Mouse (Mus musculus) retina, embryonic 14.5 days (tissue): ENCODE measurements around the gene Pdhx.

Source experiments
- DNase-seq: peaks from one replicate; pipeline ENCODE4 v3.0.0-alpha.2; 2015; ENCODE audit warnings: low spot score

Pdhx gene

GRCm38 (mm10) chr2:103073219-103073982 is at the start of gene Pdhx, which contains the start of gene Apip:
Gene Pdhx, minus strand, starts transcription at chr2:103073513.
Gene Apip, plus strand, starts transcription at chr2:103073675.
- DNase-seq, result peak; percentile 100

DNA sequence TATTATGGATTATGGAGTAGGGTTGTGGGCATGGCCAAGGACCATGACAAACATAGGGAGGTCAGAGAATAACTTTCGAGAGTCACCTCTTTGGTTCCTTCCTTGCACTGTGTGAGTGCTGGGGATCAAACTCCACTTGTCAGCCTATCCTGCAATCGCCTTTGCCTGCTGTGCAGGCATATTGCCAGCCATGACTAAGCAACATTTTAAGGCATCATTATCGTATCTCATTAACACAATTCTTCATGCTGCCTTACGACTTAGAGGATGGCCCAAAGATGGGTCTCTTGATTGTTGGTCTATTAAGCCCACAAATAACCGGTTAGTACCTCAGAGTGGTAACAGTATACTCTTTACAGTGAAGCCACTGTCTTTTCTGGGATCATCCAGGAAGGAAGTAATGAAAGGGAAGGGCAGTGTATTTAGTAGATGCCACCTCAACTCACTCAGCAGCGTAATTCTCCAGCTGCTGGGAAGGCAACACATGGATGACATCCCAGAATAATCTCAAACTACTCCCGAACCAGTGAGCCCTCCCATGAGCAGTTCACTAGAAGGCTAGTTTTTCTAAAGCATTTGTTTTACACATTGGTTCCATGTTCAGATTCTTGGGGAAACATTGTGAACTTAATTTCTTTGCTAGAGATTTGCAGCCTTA is 46.0 kb upstream of the Pdhx start:
- DNase-seq, result no peak

- peak; percentile 45 for DNase-seq
These were observed 45.2 kb upstream of the Pdhx start for GRCm38 (mm10) chr2:103118324-103119196.

DNA sequence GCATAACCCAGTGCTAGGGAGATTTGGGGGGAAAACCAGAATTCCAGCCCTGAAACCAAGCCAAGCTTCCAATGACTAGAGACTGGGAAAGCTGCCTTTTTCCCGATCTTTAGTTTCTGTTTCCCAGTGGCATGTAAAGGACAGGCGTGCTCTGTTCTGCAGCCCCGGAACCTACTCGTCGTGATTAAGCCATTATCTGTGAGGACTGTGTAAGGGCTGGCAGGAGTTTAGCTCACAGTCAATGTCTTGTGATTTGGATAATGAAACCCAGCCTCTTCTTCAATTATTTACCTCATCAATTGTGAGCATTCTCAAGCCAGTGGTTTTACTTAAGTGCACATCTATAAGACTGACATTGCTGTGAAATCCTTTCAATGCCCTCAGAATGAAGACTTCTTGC is 43.9 kb upstream of the Pdhx start:
- DNase-seq, result no peak

GRCm38 (mm10) chr2:103111669-103112068 is 38.4 kb upstream of the Pdhx start:
- no peak for DNase-seq

DNA sequence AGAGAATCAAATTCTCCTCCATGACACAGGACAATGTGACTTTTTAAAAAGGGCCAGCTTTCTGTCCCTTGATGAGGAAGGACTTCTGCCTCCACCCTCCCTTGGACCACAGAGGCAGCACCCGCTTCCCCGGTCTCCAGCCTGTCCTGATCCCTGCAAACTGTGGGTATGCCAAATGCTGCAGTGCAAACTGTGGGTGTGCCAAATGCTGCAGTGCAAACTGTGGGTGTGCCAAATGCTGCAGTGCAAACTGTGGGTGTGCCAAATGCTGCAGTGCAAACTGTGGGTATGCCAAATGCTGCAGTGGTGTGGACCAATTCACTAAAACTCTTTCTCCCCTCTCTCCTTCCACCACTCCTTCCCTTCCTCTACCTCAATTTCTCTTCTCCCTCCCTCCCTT is 32.9 kb upstream of the Pdhx start:
- no peak for DNase-seq

DNA sequence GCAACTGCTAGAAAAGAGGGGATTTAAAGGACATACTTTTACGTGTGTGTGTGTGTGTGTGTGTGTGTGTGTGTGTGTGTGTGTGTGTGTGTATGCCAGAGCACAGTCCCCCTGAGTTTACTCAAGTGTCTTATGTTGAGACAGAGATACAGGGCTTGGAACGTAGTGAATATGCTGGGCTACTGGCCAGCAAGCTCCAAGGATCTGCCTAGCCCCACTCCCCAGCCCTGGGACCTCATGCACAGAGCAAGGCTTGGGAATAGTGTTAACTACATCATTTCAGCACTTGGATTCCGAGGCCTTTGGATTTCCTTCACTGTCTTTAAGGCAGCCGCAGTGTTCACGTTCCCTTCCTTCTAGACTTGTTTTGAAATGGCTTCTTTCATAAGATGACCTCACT is 29.3 kb upstream of the Pdhx start:
- DNase-seq, result no peak

GRCm38 (mm10) chr2:103089521-103089920 is 16.2 kb upstream of the Pdhx start:
- DNase-seq, result no peak

GRCm38 (mm10) chr2:103088099-103088498 is 14.8 kb upstream of the Pdhx start:
- DNase-seq, result no peak

DNA sequence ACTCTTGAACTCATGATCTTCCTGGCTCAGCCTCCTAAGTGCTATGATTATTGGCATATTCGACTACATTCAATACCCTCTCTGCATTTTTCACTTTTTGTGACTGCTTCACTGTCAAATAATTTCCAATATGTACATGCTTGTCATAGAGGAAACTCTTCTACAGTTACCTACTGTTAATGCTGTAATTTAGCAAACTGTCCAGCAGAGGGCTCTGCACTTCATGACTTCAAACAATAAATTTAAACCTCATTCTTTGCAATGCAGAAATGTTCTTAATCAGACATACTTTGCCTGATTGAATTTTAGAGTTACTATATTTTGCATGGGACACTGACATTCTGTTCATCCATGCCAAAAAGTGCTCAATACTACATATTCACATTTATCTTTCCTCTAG is 13.1 kb upstream of the Pdhx start:
- DNase-seq, result peak; percentile 82

- DNase-seq, result no peak
These were observed 12.3 kb upstream of the Pdhx start for GRCm38 (mm10) chr2:103085633-103086032.

GRCm38 (mm10) chr2:103084451-103084850 is 11.1 kb upstream of the Pdhx start:
- DNase-seq, result peak; percentile 68

- no peak for DNase-seq
These were observed 9.5 kb upstream of the Pdhx start for GRCm38 (mm10) chr2:103082853-103083252.

DNA sequence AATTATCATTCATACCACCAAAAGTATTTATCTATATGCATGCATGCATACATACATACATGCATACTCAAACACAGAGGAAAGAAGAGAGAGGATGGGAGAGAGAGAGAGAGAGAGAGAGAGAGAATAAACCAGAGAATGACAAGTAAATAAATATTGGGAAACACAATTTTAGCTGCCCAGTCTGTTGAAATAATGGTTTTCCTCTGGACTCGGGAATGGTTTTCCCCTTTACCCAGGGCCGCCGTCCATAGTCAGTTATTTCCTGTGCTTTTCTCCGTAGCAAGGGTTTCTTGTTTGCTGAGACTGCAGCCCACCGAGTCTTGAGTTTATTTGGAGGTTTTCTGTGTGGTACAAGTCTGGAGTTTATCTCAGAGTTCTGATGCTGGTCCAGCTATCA is 8.4 kb upstream of the Pdhx start:
- DNase-seq, result no peak

GRCm38 (mm10) chr2:103081117-103081516 is 7.8 kb upstream of the Pdhx start:
- DNase-seq, result no peak

GRCm38 (mm10) chr2:103070586-103070985 is 2.7 kb downstream of the Pdhx start:
- DNase-seq, result no peak

DNA sequence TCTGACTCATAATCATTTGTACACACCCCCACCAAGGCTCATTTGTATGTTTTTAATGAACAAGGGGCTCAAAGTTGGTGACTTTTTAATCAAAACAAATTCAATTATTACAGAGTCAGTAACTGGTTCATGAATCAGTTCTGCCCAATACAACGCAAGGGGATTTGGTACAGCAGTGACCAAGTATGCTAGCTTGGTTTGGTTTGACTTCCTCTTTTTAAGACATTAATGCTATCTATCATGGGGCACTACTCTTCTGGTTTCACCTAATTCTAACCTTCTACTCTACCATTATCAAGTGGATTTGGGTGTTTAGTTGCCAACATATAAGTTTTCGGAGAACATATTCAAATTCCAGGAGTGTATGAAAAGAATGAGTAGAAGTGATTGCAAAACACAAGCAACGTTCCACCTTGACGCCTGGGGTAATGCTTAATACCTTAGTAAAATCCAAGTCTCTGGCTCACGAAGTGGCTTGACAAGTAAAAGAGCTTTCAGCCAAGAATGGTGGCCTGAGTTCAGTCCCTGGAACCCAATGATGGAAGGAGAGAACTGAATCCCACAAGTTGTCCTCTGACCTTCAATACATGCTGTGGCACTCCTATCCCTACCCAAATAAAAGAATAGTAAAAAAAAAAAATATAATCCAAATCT is 3.4 kb downstream of the Pdhx start:
- DNase-seq, result no peak

GRCm38 (mm10) chr2:103068602-103069001 is 4.7 kb downstream of the Pdhx start:
- no peak for DNase-seq

DNA sequence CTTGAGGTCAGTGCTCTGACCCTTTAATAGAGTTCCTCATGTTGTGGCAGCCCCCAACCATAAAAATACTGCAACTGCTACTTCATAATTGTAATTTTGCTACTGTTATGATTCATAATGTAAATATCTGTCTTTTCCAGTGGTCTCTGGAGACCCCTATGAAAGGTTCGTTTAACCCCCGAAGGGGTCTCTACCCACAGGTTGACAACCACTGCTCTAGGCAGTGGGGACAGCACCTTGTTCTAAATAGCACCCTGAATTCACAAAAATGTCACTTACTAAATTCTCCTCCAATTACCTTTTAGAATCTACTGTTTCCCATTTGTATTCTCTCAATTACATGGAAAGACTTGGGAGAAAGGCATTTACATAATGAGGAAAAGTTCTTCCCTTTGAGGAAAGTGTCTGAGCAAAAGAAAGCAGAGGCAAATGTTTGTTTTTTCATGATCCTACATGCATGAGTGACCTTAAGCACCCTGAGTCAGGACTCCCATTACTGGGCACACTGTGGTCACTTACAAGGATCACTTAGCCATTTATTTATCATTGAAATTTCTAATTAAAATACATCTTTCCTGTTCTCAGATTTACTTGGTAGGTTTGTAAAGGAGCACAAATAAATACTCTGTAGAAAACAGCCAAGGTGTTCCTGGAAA is 5.6 kb downstream of the Pdhx start:
- no peak for DNase-seq

- DNase-seq, result no peak
These were observed 6.4 kb downstream of the Pdhx start for GRCm38 (mm10) chr2:103066683-103067551.

DNA sequence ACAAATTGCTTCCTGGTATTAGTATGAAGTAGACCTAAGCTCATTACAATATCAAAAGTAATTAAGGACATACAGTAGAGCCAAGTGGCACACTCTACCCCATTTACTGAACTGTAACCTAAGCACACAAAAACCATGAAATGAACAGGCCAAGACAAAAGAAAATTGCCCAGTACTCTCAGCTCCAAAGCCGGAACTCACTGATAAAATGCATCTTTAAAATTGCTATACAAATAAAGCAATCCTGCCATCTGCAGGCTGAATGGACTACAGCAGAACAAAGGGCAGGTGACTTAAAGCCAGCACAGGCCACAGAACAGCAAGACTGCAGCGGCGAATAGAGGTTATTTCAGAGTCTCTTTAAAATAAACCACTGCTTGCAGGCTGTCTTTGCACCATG is 10.4 kb downstream of the Pdhx start:
- DNase-seq, result peak; percentile 81
